Mouse (Mus musculus) liver, embryonic 15.5 days (tissue): Measurements from ENCODE around the gene Inf2. TPM values are rescaled to one million over a fixed set of nuclear protein-coding genes. Genes with fewer than 3 reads are reported as not detected.
A peak's percentile ranks its signal among the peaks of the same experiment; 100 is the strongest.

ENCODE experiments used
- ATAC-seq: fragments of 200-750 bp; cut with Nextera tagmentation; 2 replicates; pipeline ENCODE4 v1.8.0; 2017; ENCODE audit warnings: moderate number of reproducible peaks, mild to moderate bottlenecking, moderate library complexity; ENCODE audit not compliant: insufficient read depth
- H3K27ac ChIP-seq: fragments of 300-500 bp; sonication (generic); replicated peaks from 2 replicates; pipeline ENCODE4 v1.5.1; 2015; ENCODE audit warnings: mild to moderate bottlenecking, inconsistent platforms
- H3K27me3 ChIP-seq: fragments of 300-500 bp; sonication (generic); 2 replicates; pipeline ENCODE4 v1.6.1; 2015; ENCODE audit warnings: mild to moderate bottlenecking, inconsistent platforms
- H3K36me3 ChIP-seq: fragments of 300-500 bp; sonication (generic); replicated peaks from 2 replicates; pipeline ENCODE4 v1.6.1; 2015; ENCODE audit warnings: moderate library complexity, mild to moderate bottlenecking, inconsistent platforms
- H3K4me1 ChIP-seq: fragments of 300-500 bp; sonication (generic); replicated peaks from 2 replicates; pipeline ENCODE4 v1.6.1; 2015; ENCODE audit warnings: inconsistent platforms
- H3K4me2 ChIP-seq: fragments of 300-500 bp; sonication (generic); 2 replicates; pipeline ENCODE4 v1.6.1; 2015; ENCODE audit warnings: moderate library complexity, mild to moderate bottlenecking, inconsistent platforms
- H3K4me3 ChIP-seq: fragments of 300-500 bp; sonication (generic); replicated peaks from 2 replicates; pipeline ENCODE4 v1.5.1; 2015; ENCODE audit warnings: mild to moderate bottlenecking, inconsistent platforms
- H3K9ac ChIP-seq: fragments of 300-500 bp; sonication (generic); 2 replicates; pipeline ENCODE4 v1.6.1; 2015; ENCODE audit warnings: moderate library complexity, mild to moderate bottlenecking, inconsistent platforms
- H3K9me3 ChIP-seq: fragments of 300-500 bp; sonication (generic); replicated peaks from 2 replicates; pipeline ENCODE4 v1.6.1; 2016; ENCODE audit warnings: inconsistent platforms
- WGBS: fragments of 180-500 bp; shearing (Covaris S2); methylation state at CpG from one replicate; pipeline ENCODE4 v1.1.7; 2015; ENCODE audit warnings: mixed read lengths; ENCODE audit not compliant: insufficient replicate concordance; 5-methylcytosine and 5-hydroxymethylcytosine counted together
- polyA plus RNA-seq: library from polyadenylated mRNA; unstranded; fragments of >200 nt; fragmentation: Nextera tagmentation; extraction: Ambion mirVana; gene quantifications from 2 replicates; pipeline ENCODE4 v1.2.1, GENCODE M21; 2015

Gene Inf2
- polyA plus RNA-seq, 1 experiment from 2014 or later = 2.7 TPM

- 39% methylated on average over 11 of the region's 11 CpGs for WGBS
- Histone ChIP-seq H3K9me3 (no peaks in the 10 kb centered on the region), H3K27me3 (peaks cover 33% of the 10 kb centered on the region), H3K27ac (no peak overlapping the region), H3K4me3 (no peak overlapping the region), H3K4me1 (peaks cover 38% of the 10 kb centered on the region), H3K36me3 (peaks cover 9% of the 10 kb centered on the region; the same call in 1 of the 2 replicates), H3K4me2 (no peak overlapping the region), H3K9ac (no peak overlapping the region)
- no peak for ATAC-seq
Observed at GRCm38 (mm10) chr12:112617184-112617583, 28.6 kb downstream of the Inf2 start.

GRCm38 (mm10) chr12:112617898-112618380 is 29.4 kb downstream of the Inf2 start:
- Histone ChIP-seq H3K27ac (peak overlapping the region; percentile 69; the same call in 1 of the 2 replicates), H3K4me2 (no peak overlapping the region), H3K4me1 (peaks cover 42% of the 10 kb centered on the region), H3K9ac (0 out of 2 replicates have a peak overlapping the region, but pooled peaks have one; percentile 4), H3K27me3 (peaks cover 38% of the 10 kb centered on the region), H3K4me3 (no peak overlapping the region), H3K9me3 (no peaks in the 10 kb centered on the region), H3K36me3 (0 out of 2 replicates have a peak, but pooled peaks cover under 1% of the 10 kb centered on the region)
- 9% methylated on average over 8 of the region's 8 CpGs for WGBS
- ATAC-seq = peak; percentile 19; the same call in 1 of the 2 replicates

- H3K4me3 ChIP-seq = peak overlapping the region; percentile 56
- peak overlapping the region; percentile 79 for H3K4me2 ChIP-seq
- no peaks in the 10 kb centered on the region for H3K36me3 ChIP-seq
- no peaks in the 10 kb centered on the region for H3K9me3 ChIP-seq
- no peak for ATAC-seq
- peak overlapping the region; percentile 69 for H3K27ac ChIP-seq
- peaks cover 38% of the 10 kb centered on the region for H3K27me3 ChIP-seq
- 8% methylated on average over 13 of the region's 13 CpGs for WGBS
- H3K9ac ChIP-seq = 0 out of 2 replicates have a peak overlapping the region, but pooled peaks have one; percentile 52
- peaks cover 53% of the 10 kb centered on the region for H3K4me1 ChIP-seq
Observed at GRCm38 (mm10) chr12:112618981-112619685, 30.5 kb downstream of the Inf2 start.

GRCm38 (mm10) chr12:112619686-112620353 is 31.2 kb downstream of the Inf2 start, which contains the start of gene Adssl1:
TSS of gene Adssl1 (plus strand) at chr12:112620045.
- Histone ChIP-seq H3K9me3 (no peaks in the 10 kb centered on the region), H3K4me2 (peak within 1 kb of the TSS; percentile 79), H3K36me3 (no peaks in the 10 kb centered on the region), H3K9ac (peak within 1 kb of the TSS; percentile 52), H3K27ac (peak within 1 kb of the TSS; percentile 69), H3K4me1 (peaks cover 53% of the 10 kb centered on the region), H3K4me3 (peak within 1 kb of the TSS; percentile 56), H3K27me3 (peaks cover 38% of the 10 kb centered on the region)
- WGBS = under 1% methylated on average over 56 of the region's 56 CpGs
- peak; percentile 54 for ATAC-seq

- H3K4me3 ChIP-seq = peak overlapping the region; percentile 56
- no peaks in the 10 kb centered on the region for H3K36me3 ChIP-seq
- H3K9ac ChIP-seq = peak overlapping the region; percentile 52
- WGBS = 11% methylated on average over 16 of the region's 16 CpGs
- H3K27ac ChIP-seq = peak overlapping the region; percentile 69
- no peak for ATAC-seq
- H3K27me3 ChIP-seq = peaks cover 38% of the 10 kb centered on the region
- peak overlapping the region; percentile 79 for H3K4me2 ChIP-seq
- peaks cover 53% of the 10 kb centered on the region for H3K4me1 ChIP-seq
- no peaks in the 10 kb centered on the region for H3K9me3 ChIP-seq
Observed at GRCm38 (mm10) chr12:112620354-112621061, 31.9 kb downstream of the Inf2 start.

GRCm38 (mm10) chr12:112621900-112622299 is 33.3 kb downstream of the Inf2 start:
- H3K27me3 ChIP-seq = peaks cover 38% of the 10 kb centered on the region
- 39% methylated on average over 3 of the region's 3 CpGs for WGBS

GRCm38 (mm10) chr12:112623742-112624141 is 35.2 kb downstream of the Inf2 start:
- Histone ChIP-seq H3K36me3 (no peaks in the 10 kb centered on the region), H3K4me1 (peaks cover 52% of the 10 kb centered on the region), H3K4me3 (no peak overlapping the region), H3K27me3 (peaks cover 38% of the 10 kb centered on the region), H3K9ac (no peak overlapping the region), H3K27ac (no peak overlapping the region), H3K9me3 (no peaks in the 10 kb centered on the region), H3K4me2 (no peak overlapping the region)
- 12% methylated on average over 2 of the region's 2 CpGs for WGBS
- ATAC-seq = no peak

More at GRCm38 (mm10) chr12:112621900-112622299, 33.3 kb downstream of the Inf2 start:
- H3K9ac ChIP-seq = no peak overlapping the region
- no peaks in the 10 kb centered on the region for H3K36me3 ChIP-seq
- ATAC-seq = no peak
- H3K4me3 ChIP-seq = no peak overlapping the region
- H3K27ac ChIP-seq = no peak overlapping the region
- peaks cover 57% of the 10 kb centered on the region for H3K4me1 ChIP-seq
- no peaks in the 10 kb centered on the region for H3K9me3 ChIP-seq
- no peak overlapping the region for H3K4me2 ChIP-seq

- H3K27ac ChIP-seq = no peak overlapping the region
- no peak for ATAC-seq
- peaks cover 19% of the 10 kb centered on the region for H3K27me3 ChIP-seq
- H3K36me3 ChIP-seq = no peaks in the 10 kb centered on the region
- WGBS = 68% methylated on average over 4 of the region's 4 CpGs
- no peak overlapping the region for H3K9ac ChIP-seq
- H3K9me3 ChIP-seq = no peaks in the 10 kb centered on the region
- no peak overlapping the region for H3K4me2 ChIP-seq
- H3K4me1 ChIP-seq = peaks cover 51% of the 10 kb centered on the region
- H3K4me3 ChIP-seq = no peak overlapping the region
Observed at GRCm38 (mm10) chr12:112625700-112626099, 37.1 kb downstream of the Inf2 start.

- Histone ChIP-seq H3K36me3 (no peaks in the 10 kb centered on the region), H3K9ac (no peak overlapping the region), H3K27ac (0 out of 2 replicates have a peak overlapping the region, but pooled peaks have one; percentile 9), H3K9me3 (no peaks in the 10 kb centered on the region), H3K4me3 (no peak overlapping the region), H3K4me2 (no peak overlapping the region), H3K27me3 (peaks cover 11% of the 10 kb centered on the region), H3K4me1 (peaks cover 56% of the 10 kb centered on the region)
- 36% methylated on average over 6 of the region's 6 CpGs for WGBS
- no peak for ATAC-seq
Observed at GRCm38 (mm10) chr12:112626455-112626854, 37.9 kb downstream of the Inf2 start.

- Histone ChIP-seq H3K4me1 (peaks cover 65% of the 10 kb centered on the region), H3K27me3 (0 out of 2 replicates have a peak, but pooled peaks cover 5% of the 10 kb centered on the region), H3K9ac (no peak overlapping the region), H3K36me3 (no peaks in the 10 kb centered on the region), H3K9me3 (no peaks in the 10 kb centered on the region), H3K27ac (no peak overlapping the region), H3K4me3 (no peak overlapping the region), H3K4me2 (no peak overlapping the region)
- ATAC-seq = no peak
- 43% methylated on average over 7 of the region's 7 CpGs for WGBS
Observed at GRCm38 (mm10) chr12:112627097-112627881, 38.7 kb downstream of the Inf2 start.
